Mouse (Mus musculus): ENCODE data around the gene H2al1i. TPM values are rescaled to one million over a fixed set of nuclear protein-coding genes. Genes with fewer than 3 reads are reported as not detected.

H2al1i gene
- not detected for polyA plus RNA-seq (2017; shearing (Covaris generic))

GRCm38 (mm10) chrX:11324359-11324758 lies at the start of gene H2al1i:
Gene H2al1i (plus strand): TSS chrX:11324659.

GRCm38 (mm10) chrX:11298957-11299356 lies 25.5 kb upstream of the H2al1i start, which contains the start of gene H2al1a:
Gene H2al1a (plus strand): TSS chrX:11299257.

GRCm38 (mm10) chrX:11302132-11302531 lies 22.3 kb upstream of the H2al1i start, which contains the start of gene H2al1b:
Gene H2al1b (plus strand): TSS chrX:11302432.

GRCm38 (mm10) chrX:11305355-11305754 lies 19.1 kb upstream of the H2al1i start, which contains the start of gene H2al1c:
Gene H2al1c (plus strand): TSS chrX:11305655.

GRCm38 (mm10) chrX:11308524-11308923 lies 15.9 kb upstream of the H2al1i start, which contains the start of gene H2al1d:
Gene H2al1d (plus strand): TSS chrX:11308824.

GRCm38 (mm10) chrX:11311634-11312033 lies 12.8 kb upstream of the H2al1i start, which contains the start of gene H2al1e:
Gene H2al1e (plus strand): TSS chrX:11311934.

GRCm38 (mm10) chrX:11314858-11315257 lies 9.6 kb upstream of the H2al1i start, which contains the start of gene H2al1f:
Gene H2al1f (plus strand): TSS chrX:11315158.

GRCm38 (mm10) chrX:11317956-11318355 lies 6.5 kb upstream of the H2al1i start, which contains the start of gene H2al1g:
Gene H2al1g (plus strand): TSS chrX:11318256.

GRCm38 (mm10) chrX:11321192-11321591 lies 3.3 kb upstream of the H2al1i start, which contains the start of gene H2al1h:
Gene H2al1h (plus strand): TSS chrX:11321492.

GRCm38 (mm10) chrX:11327522-11327921 lies 3.1 kb downstream of the H2al1i start, which contains the start of gene H2al1j:
Gene H2al1j (plus strand): TSS chrX:11327822.

Other genes starting within 250 kb of the H2al1i start
- gene H2al1a, start 25.4 kb upstream of the H2al1i start, polyA plus RNA-seq (2017; shearing (Covaris generic)) = not detected
- not detected for gene H2al1b, start 22.2 kb upstream of the H2al1i start, polyA plus RNA-seq (2017; shearing (Covaris generic))
- gene H2al1c, start 19.0 kb upstream of the H2al1i start, polyA plus RNA-seq (2017; shearing (Covaris generic)) = not detected
- not detected for gene H2al1d, start 15.8 kb upstream of the H2al1i start, polyA plus RNA-seq (2017; shearing (Covaris generic))
- not detected for gene H2al1e, start 12.7 kb upstream of the H2al1i start, polyA plus RNA-seq (2017; shearing (Covaris generic))
- not detected for gene H2al1f, start 9.5 kb upstream of the H2al1i start, polyA plus RNA-seq (2017; shearing (Covaris generic))
- not detected for gene H2al1g, start 6.4 kb upstream of the H2al1i start, polyA plus RNA-seq (2017; shearing (Covaris generic))
- not detected for gene H2al1h, start 3.2 kb upstream of the H2al1i start, polyA plus RNA-seq (2017; shearing (Covaris generic))
- not detected for gene H2al1j, start 3.2 kb downstream of the H2al1i start, polyA plus RNA-seq (2017; shearing (Covaris generic))

Measured in effector memory CD4-positive, alpha-beta T cell, adult 7 months (primary cell).